Mouse (Mus musculus): ENCODE data around the gene Sla2.
A peak's percentile ranks its signal among the peaks of the same experiment; 100 is the strongest.

Sla2 gene

DNA sequence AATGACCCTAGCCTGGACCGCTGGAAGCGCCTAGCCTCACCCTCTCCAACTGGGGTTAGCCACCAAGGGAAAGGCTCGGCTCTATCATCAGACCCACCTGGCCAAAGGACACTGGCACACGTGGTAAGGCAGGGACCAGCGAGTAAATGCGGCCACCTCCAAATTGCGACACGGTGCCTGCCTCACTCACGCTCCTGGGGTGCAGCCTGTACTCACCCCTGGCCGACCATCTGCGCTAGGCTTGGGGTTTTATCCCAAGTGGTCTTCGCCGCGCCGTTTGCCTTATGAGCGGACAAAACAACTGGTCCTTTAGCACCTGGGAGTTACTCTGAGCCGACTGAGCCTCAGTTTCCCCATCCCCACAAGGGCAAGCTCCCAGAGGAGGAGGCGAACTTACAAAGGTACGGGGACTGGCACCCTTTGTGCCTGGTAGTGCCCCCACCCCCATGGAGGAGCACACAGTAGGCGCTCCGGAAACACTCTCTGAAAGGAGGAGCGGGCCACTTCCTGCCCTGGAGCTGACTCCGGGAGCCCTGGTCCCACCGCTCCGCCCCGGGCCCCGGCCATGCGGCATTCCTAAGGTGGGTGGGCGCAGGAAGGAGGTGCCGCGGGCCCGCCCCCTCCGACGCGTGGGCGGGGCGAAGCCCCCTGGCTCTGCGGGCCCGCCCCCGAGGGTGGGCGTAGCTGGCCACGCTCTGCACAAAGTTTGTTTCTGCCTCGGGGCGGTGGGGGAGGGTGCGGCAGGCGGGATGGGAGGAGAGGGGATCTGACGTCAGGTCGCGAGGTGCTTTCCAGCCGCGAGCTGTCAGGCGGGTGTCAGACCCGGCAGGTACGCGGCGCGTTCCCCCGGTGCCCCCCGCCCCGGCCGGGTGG lies 47.4 kb downstream of the Sla2 start, which contains the start of gene Tgif2:
Tgif2 (plus strand) TSS at position 689 of the 873 bp plus-strand sequence.
- DNase-seq, result peak; percentile 67 to 83

DNA sequence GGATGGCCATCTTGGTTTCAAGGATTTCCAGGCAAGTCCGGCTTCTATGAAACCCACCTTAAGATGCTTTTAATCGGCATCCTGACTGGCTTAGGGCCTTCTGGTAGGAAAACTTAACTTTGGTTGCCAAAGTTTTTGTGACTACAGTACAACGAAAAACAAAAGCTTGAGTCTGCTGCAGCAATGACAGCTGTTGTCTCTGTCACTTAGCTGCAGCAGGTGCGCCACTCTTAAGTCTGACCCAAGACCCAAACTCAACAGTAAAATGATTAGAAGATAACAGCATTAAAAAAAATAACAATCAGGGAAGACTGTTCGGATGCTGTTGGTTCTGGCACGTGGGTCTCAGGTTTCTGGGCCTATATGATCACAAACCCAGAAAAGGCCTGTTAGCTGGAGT lies 48.2 kb downstream of the Sla2 start:
- DNase-seq, result no peak

DNA sequence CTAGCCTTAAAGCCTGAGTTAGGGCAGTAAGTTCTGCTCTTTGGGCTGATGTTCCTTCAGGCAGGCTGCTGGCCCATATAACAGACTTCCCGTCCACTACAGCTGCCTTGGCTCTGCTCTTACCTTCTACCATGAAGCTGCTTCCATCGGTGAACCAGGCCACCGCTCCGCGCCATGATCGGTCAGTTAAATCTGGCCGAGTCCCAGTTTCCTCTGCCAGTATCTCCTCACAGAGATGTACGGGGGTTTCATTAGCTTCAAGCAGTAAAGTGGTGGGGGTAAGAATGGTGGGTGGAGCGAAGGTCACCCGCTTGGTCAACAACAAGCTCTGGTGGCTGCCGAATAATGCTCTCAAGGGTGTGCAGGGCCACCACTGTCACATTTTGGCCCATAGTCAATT lies 52.7 kb downstream of the Sla2 start:
- DNase-seq, result peak; percentile 55 to 61

DNA sequence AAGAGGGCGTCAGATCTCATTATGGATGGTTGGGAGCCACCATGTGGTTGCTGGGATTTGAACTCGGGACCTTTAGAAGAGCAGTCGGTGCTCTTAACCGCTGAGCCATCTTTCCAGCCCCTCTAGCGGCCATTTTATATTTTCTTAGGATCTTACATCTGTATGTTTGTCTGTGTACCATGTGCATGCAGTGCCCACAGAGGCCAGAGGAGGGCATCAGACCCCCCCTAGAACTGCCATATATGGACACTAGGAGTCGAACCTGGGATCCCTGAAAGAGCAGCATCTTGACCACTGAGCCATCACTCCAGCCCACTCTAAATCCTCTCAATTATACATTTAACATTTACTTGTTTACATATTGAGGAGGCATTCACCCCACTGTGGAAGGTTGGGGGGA lies 61.9 kb downstream of the Sla2 start:
- DNase-seq, result peak in 1 of 2 experiments; percentile 19
